Mouse (Mus musculus) left cerebral cortex, postnatal 36 days (tissue): Measurements from ENCODE around the gene Exoc6b. TPM values are rescaled to one million over a fixed set of nuclear protein-coding genes. Genes with fewer than 3 reads are reported as not detected.
A peak's percentile ranks its signal among the peaks of the same experiment; 100 is the strongest.

ENCODE experiments used
- DNase-seq, 2 experiments: peaks; one replicate each; pipeline ENCODE4 v3.0.0; 2021 to 2022; ENCODE audit warnings: low spot score in 2 of 2, mixed read lengths in 1 of 2
- intact Hi-C: fragments of 180-260 bp; cut with DNase I; formaldehyde crosslinking; loops from one replicate; pipeline ENCODE4 v1.15.1; 2025
- total RNA-seq, 2 experiments: library from RNA; stranded (reverse); gene quantifications; 2 replicates each; pipeline ENCODE4 v1.2.3; 2021

The Exoc6b gene
- total RNA-seq, 2 experiments from 2014 or later, result 71.5 to 90.7 TPM

- DNase-seq, result no peak
- intact Hi-C loops, result no loop called here
Observed at GRCm38 (mm10) chr6:84752806-84753420, 316.4 kb downstream of the Exoc6b start.

DNA sequence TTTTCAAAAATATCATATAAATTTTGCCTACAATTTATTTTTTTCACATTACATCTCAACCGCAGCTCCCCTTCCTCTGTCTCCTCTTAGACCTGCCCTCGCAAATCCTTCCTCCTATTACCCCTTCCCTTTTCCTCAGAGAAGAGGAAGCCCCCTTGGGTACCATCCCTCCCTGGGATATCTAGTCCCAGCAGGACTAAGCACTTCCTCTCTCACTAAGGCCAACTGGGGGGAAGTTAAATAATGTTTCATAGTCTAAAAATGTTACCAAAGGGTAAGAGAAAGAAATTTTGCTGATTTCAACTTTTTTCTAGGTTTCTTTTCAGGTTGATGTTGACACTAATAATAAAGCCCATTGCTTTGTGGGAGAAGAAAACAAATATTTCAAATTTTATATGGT, 317.9 kb downstream of the Exoc6b start:
- intact Hi-C loops, result no loop called here
- DNase-seq, result no peak

DNA sequence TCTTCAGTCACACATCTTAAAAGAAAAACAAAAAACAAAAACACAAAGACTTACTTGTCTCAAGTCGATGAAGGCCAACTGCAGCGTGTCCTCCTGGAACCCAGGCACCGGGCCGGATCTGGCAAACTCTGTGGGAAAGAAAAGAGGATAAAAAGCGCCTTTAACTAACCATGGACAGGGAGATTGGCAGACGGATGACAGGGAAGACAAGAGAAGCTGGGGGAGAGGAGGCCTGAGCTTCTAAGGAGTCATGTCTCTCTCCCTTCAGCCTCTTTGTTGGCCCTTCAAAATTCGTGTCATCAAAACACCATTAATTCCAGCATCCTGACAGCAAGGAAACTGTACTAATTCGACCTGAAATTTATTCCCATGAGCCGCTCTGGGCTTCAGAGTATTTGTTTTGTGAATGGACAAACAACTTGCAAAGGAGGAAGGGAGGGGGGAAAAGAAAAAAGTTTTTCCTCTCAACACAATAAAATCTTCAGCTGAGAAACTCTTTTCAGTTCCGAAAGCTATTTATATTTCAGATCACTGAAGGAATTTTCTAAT, 322.4 kb downstream of the Exoc6b start:
- no peak for DNase-seq
- intact Hi-C loops, result no loop called here

- DNase-seq, result no peak
- intact Hi-C loops, result no loop called here
Observed at GRCm38 (mm10) chr6:84746193-84746846, 323.0 kb downstream of the Exoc6b start.

DNA sequence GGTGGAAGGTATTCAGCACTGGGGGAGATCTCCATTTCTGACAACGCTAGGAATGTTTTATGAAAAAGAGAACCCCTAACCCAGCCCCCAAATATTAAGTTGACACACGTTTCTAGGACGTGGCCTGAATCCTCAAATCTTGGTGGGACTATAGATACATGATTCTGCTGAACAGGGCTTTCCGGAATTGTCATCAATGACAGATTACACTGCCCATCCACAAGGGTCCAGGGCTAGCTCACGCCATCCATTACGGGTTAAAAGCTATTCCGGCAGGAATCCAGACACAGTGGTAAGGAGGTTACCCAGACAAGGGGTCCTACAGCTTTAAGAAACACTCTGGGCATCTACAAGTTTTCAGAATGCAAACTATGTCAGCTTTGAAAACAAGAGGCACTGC, 323.7 kb downstream of the Exoc6b start:
- DNase-seq, result no peak
- intact Hi-C loops, result no loop called here

DNA sequence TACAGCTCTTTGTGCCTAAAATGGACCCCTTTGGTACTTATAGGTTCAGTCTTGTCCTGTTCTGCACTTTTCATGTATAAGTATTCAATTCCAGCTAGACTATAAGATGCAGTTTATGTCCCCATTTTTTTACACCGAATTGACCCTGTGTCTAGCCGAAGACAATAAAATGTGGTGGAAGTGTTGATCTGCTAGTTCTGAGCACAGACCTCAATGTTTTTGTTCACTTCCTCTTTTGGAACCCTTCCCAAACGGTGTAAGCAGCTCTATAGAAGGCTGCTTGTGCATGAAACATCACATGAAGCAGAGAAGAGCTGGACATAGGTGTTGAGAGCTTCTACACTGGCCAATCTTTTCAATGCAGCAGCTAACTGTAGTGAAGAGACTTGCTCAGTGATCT, 327.1 kb downstream of the Exoc6b start:
- DNase-seq, result no peak
- intact Hi-C loops, result no loop called here

DNA sequence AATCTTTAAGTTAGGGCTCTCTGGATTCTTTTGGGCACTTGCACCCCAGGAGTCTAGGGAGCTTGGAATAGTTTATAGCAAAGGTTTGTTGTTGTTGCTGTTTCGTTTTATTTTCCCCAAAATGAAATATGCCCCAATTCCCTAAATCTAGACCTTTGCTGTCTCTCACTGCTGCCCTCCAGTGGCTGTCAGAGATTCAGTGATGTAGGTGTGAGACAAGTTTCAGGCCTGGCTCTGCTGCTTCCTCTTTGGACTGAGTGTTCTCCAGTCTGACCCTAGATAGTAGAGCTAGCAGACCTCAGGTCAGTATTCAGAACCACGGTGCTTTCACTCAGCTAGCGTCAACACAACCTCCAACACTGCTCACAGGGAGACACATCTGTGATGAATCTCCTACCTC, 332.4 kb downstream of the Exoc6b start:
- DNase-seq, result peak in 1 of 2 experiments; percentile 18
- intact Hi-C loops, result no loop called here

DNA sequence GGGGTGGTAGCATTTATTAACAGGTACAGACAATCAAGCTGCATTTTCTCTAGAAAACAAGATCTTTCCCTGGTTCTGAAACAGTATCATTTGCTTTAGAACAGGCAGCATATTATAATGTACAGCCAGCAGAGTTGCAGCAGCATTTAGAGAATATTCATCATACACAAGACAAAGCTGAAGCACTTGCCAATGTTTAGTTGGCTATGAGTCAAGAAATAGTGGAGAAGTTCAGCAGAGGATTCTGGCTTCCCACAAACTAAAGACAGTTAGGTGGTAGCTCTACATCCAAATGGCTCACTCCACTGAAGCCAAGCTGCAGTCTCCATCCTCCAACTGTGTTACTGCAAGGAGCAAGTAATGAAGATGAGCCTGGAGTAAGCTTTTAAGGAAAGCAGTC, 342.4 kb downstream of the Exoc6b start:
- intact Hi-C loops, result no loop called here
- DNase-seq, result no peak

- intact Hi-C loops, result no loop called here
- DNase-seq, result no peak
Observed at GRCm38 (mm10) chr6:84713171-84713570, 356.1 kb downstream of the Exoc6b start.

DNA sequence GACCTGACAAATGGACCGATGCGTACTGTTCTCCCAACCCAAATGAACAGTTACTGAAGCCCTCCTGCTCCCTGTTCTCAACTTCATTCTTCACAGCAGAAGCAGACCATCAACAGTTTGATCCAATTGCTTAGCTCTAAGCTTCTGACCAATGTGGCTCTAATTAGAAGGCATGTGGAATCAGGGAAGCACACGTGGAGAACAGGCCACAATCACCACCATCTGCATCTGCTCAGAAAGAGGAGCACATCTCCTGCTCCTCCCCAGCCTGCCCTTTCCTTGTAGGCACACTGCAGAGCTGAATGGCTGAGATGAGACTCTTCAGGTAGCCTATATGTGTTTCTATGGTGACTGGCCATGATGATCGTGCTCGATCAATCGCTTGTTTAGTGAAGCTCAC, 358.5 kb downstream of the Exoc6b start:
- DNase-seq, result no peak
- intact Hi-C loops, result no loop called here

GRCm38 (mm10) chr6:84708631-84709030, 360.7 kb downstream of the Exoc6b start:
- intact Hi-C loops, result no loop called here
- DNase-seq, result no peak

DNA sequence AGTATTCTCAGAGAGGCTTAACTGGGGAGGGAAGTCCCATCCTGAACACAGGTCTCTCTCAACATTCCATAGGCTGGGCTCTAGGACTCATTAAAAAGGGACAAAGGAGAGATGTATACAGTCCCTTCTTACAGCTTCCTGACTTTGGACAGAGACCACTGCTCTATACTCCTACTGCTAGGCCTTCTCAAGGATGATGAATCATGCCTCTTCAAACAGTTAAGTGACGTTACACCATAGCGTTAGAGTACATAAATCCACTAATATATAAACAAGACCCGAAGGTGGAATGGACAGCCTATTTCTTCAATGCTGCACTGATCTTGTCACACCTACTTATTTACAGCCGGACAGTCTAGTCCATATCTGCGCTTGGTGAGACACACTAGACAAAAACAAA, 369.7 kb downstream of the Exoc6b start:
- DNase-seq, result no peak
- intact Hi-C loops, result no loop called here

GRCm38 (mm10) chr6:84698288-84698673, 371.0 kb downstream of the Exoc6b start:
- DNase-seq, result no peak
- intact Hi-C loops, result no loop called here

DNA sequence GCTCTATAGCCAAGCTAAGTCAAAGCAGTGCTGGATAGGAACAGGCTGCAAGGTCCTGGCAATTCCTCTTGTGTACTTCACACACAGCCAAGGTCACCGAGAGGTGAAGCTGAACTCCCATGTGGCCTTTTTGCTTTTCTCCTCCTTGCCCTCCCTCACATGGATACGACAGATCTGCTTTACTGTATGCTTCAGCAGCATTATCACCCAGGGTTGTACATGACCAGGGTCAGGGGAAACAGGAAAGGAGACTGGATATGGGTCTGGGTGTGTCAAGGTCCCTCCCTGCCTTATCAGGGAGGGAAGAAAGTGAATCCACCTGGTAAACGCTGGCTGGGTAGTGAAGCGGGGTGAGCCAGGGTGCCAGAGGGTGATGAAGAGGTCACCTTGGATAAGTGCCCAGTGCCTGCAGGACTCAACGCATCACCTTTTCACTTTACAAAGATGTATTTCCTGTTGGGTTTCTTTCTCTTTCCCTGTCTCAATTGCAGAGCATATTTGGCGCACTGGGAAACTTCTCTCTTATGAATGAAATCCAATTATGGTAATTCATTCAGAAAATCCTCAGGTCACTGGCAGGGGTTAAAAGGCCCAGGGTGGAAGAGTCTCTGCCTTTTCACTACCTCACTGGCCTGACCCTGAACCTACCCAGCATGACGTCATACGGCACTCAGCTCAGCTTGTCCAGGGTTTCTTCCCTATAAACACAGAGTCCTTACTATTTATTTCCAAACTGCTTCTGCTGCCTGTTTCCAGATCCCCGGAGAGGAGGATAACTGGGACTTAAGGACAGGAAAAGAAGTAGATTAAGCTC, 371.6 kb downstream of the Exoc6b start:
- intact Hi-C loops, result no loop called here
- DNase-seq, result no peak

GRCm38 (mm10) chr6:84693844-84694243, 375.5 kb downstream of the Exoc6b start:
- DNase-seq, result no peak
- intact Hi-C loops, result no loop called here

DNA sequence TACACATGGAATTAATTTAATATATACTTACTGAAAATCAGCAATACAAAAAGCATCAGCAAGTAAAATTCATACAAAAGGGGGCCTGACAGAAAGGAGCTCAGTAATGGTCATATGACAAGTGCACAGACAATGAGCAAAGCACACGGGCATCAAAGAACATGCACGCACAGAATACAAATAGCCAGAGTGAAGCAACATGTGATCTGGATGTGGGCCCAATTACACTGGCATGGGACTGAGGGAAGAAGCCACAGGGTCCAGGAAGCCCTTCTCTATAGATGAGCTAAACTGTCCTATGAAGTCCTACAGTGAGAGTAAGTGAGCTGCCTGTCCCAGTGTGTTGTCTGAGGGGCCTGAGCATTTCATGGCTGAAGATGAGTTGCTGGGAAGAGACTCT, 376.1 kb downstream of the Exoc6b start:
- DNase-seq, result no peak
- intact Hi-C loops, result no loop called here

DNA sequence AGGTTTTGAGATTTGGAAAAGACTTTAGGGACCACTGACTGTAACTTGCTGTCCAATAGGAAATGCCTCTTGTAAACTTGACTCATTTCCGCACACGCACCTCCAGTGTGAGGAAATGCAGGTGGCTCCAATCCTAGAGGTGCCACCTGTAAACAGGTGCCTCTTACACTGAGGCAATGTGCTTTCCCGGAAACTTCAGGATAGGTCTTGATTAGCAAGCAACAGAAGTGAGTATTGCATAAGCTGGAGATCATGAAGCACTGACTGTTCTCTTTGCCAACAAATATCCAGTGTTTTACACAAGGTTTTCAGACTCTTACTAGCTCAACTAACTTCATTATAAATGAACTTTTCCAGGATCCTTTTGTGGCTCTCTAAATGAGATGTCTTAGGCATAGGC, 377.4 kb downstream of the Exoc6b start:
- intact Hi-C loops, result no loop called here
- no peak for DNase-seq

- no peak for DNase-seq
- intact Hi-C loops, result no loop called here
Observed at GRCm38 (mm10) chr6:84677770-84678169, 391.5 kb downstream of the Exoc6b start.

- intact Hi-C loops, result no loop called here
- DNase-seq, result no peak
Observed at GRCm38 (mm10) chr6:84674936-84675335, 394.4 kb downstream of the Exoc6b start.

- DNase-seq, result no peak
- intact Hi-C loops, result no loop called here
Observed at GRCm38 (mm10) chr6:84674136-84674535, 395.2 kb downstream of the Exoc6b start.
